Mouse (Mus musculus) adrenal gland, adult 8-10 months (tissue): ENCODE measurements around the gene 4930404H24Rik. TPM values are rescaled to one million over a fixed set of nuclear protein-coding genes. Genes with fewer than 3 reads are reported as not detected.

ENCODE experiments used
- DNase-seq: peaks from one replicate; pipeline ENCODE4 v3.0.0; 2022
- total RNA-seq, 4 experiments: library from RNA; stranded (reverse); gene quantifications; 2 replicates each; pipeline ENCODE4 v1.2.4; 2022

4930404H24Rik gene
- total RNA-seq: not detected

GRCm38 (mm10) chr2:153492573-153493392 lies at the start of gene 4930404H24Rik:
4930404H24Rik (plus strand) TSS chr2:153492790.
- DNase-seq: no peak

GRCm38 (mm10) chr2:153443434-153444240 lies 49.0 kb upstream of the 4930404H24Rik start:
- no peak for DNase-seq

DNA sequence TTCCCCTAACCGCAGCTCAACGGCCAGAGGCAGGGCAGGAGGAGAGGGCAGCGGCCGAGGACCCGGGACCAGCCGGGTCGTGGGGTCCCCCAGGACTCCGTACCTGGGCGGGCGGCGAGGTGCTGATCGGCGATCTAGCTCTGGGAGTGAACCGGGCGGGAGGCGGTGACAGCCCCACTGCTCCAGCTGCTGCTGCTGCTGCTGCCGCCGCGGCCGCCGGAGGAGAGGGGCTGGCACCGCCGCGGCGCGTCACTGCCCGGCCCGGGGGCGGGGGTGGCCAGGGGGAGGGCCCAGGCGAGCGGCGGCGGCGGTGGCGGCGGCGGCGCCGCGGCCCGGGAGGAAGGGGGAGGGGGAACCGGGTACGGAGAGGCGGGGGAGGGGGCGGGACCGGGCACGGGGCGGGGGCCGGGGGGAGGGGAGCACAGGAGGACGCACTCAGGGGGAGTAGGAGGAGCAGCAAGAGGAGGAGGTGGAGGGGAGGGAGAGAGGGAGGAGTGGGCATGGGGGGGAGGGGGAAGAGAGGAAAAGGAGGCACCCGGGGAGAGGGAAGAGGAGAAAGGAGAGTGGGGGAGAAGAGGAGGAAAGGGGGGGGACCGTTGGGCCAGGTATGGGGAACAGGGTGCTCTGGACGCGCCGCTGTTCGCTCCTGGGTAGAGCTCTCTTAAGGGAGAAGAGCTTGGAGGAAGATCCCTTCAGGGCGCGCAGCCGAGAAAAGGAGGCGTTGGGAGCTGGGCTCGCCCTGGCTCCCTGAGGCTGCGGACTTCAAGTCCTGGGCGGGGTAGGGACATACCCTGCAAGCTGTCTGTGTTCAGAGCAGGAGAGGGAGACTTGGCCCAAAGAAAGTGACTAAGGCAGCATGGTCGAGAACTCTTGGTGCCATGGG lies 48.1 kb upstream of the 4930404H24Rik start:
- DNase-seq: no peak

DNA sequence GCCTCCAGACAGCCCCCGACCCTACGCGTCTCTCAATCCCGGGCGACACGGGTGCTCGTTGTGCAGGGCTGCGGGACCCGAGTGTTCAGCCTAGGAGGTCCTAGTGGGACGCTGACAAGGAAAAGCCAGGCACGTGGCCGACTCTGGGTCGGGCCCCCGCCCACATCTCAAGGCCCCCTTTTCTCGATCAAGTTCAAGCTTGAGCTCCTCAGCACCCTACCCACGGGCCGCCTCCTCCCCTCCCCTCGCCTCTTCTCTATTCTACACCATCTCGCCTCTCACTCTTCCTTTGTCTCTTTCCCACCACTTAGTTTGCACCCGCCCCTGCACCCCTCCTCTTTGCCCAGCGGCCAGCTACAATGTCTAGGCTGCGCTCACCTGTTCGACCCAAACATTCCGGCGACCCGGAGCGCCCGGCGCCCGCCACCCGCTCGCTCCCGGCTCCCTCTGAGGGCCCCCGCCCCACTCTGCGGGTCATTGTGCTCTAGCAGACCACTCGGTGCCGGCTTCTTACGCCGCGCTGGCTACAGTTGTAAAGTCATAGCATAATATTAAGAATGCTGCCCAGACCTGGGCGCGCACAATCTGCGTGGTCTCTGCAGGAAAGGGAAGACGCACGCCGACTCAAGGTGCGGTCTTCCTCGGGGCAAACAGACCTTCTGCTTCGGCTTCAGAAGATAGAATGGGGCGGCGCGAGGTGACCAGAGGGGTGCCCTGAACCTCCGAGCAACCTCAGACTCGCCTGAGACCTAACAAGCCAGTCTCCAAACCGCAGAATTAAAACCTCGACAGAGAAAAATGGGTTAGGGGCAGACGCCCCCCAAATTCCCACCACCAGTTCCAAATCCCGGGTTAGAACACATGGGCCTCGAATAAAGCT lies 47.2 kb upstream of the 4930404H24Rik start:
- no peak for DNase-seq

- DNase-seq: no peak
These were observed 46.6 kb upstream of the 4930404H24Rik start for GRCm38 (mm10) chr2:153446017-153446408.

DNA sequence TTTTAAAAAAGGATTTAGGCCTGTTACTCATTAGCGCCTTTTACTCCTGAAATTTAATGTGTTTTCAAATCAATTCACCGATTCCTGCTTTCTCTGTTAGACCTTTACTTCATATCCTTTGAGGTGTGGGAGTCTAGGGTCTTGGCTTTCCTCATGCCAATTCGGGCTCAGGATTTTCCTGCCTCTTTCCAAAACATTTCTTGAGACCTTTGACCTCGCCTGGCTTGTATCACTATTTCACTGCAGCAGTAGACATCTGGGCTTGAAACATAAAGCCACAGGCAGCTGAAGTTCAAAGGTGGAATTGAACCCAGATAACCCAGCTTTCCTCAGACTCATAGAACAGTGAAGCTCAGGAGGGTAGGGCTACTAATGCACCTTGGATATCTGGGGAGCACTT lies 46.1 kb upstream of the 4930404H24Rik start:
- DNase-seq: no peak

- DNase-seq: no peak
These were observed 44.9 kb upstream of the 4930404H24Rik start for GRCm38 (mm10) chr2:153447719-153448118.

GRCm38 (mm10) chr2:153448519-153448918 lies 44.1 kb upstream of the 4930404H24Rik start:
- DNase-seq: no peak

DNA sequence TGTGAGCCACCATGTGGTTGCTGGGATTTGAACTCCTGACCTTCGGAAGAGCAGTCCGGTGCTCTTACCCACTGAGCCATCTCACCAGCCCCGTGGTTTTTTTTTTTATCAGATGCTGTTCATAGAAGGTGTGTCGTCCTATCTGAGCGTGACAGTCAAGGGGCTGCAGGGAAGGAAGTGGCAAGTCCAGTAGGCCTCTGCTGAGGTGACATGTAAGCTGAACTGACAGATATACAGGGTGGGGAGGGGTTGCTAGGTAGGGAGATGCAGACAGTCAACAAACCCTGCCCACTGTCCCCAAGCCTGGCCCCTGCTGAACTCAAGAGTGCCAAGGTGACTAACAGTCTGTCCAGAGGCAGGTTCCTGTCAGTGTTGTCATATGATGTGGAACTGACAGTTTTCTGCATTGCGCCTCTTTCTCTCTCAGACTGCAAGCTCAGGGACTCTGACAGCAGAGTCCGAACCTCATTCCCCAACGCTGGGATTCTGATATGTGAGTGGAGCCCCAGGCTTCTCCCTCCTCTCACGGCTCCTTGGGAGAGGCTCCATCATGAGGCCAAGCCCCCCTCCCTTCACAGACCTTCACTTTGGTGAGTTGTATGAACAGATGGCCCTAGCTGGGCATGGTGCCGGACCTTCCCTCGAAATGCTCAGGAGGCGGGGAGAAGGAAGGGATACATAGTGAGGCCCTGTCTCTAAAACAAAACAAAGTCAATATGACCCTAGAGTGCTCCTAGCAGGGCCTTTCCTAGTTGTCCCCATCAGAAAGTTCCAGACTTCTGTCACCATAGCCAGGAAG lies 38.4 kb upstream of the 4930404H24Rik start:
- DNase-seq: no peak

- DNase-seq: no peak
These were observed 37.6 kb upstream of the 4930404H24Rik start for GRCm38 (mm10) chr2:153454841-153455506.

DNA sequence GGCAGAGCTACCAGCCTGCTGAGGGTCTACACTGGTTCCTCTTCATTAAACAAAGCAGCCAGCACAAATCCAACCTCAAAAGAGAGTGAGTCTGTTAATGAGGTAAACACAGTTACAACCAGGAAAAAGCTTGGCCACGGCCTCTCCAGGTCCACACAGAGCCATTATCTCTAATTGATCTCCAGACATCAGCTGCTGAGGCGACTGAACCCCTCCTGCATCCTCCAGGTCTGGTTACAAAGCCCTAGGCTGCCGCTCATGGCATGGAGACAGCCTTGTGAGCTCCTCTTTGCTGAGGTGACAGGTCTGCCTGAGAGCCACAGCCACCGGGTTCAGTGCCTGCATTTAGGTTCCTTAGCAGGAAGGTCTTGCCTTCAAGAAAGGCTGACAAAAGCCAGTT lies 35.1 kb upstream of the 4930404H24Rik start:
- no peak for DNase-seq

GRCm38 (mm10) chr2:153458022-153458441 lies 34.6 kb upstream of the 4930404H24Rik start:
- no peak for DNase-seq

DNA sequence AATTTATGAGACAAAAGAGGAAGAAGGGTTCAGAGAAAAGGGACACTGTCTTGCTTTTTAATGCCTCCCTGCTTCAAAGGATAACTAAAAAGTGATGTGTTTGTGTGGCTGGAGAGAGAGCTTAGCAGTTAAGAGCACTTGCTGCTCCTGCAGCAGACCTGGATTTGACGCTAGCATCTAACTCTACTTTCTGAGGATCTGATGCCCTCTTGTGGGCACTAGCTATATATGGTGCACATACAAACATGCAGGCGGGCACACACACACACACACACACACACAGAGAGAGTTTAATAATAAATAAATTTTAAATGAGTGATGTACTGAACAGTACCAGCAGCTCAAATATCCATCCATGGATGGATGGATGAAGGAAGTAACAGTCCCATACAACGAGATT lies 29.3 kb upstream of the 4930404H24Rik start:
- DNase-seq: no peak

DNA sequence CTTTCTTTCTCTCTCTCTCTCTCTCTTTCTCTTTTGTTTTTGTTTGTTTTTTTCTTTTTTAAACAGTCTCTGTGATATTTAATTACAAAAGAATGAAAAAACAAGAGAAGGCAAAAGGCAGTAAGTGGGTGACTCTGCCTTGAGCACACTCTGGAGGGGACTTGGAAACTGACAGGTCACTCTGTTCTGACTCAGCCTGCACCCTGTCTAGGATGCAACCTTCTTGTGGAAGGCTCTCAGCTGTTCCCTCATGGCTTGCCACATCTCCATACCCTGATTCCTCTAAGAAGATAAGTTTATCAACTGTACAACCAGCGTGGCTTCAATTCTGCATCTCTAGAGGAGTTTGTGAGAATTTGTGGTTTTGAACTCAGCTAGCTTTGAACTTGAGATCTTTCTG lies 25.2 kb upstream of the 4930404H24Rik start:
- DNase-seq: no peak

GRCm38 (mm10) chr2:153469317-153469716 lies 23.3 kb upstream of the 4930404H24Rik start:
- no peak for DNase-seq

DNA sequence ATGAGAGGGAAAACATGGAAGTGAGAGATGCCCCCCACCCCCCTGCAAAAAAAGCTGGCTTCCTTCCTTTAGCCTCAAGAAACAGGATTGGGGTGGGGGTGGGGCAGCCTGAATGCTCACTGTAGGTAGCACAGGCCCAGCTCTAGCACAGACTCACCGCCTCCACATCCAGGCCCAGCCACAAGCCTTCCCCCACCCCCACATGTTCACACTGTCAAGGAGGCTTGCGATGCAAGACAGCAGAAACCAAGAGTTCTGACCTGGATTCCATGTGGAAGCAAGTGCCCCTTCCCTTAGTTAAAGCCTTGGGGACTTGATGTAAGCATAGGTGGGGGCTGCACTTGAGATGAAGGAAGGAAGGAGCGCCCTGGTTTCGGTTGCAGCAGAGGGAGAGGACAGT lies 22.8 kb upstream of the 4930404H24Rik start:
- DNase-seq: no peak

GRCm38 (mm10) chr2:153470983-153471382 lies 21.6 kb upstream of the 4930404H24Rik start:
- no peak for DNase-seq

GRCm38 (mm10) chr2:153475114-153476112 lies 17.2 kb upstream of the 4930404H24Rik start:
- peak; percentile 42 for DNase-seq

GRCm38 (mm10) chr2:153478583-153478982 lies 14.0 kb upstream of the 4930404H24Rik start:
- DNase-seq: peak; percentile 38
